Mouse (Mus musculus) kidney, adult 9 months (tissue): ENCODE results near the gene Umad1.

Experiments
- DNase-seq: peaks from one replicate; pipeline ENCODE4 v3.0.0; 2022

Gene Umad1

GRCm38 (mm10) chr6:8486391-8487043 lies 227.4 kb downstream of the Umad1 start:
- no peak for DNase-seq

GRCm38 (mm10) chr6:8487044-8487853 lies 228.2 kb downstream of the Umad1 start:
- no peak for DNase-seq

GRCm38 (mm10) chr6:8488249-8488648 lies 229.2 kb downstream of the Umad1 start:
- no peak for DNase-seq

- no peak for DNase-seq
Observed at GRCm38 (mm10) chr6:8489266-8489665, 230.2 kb downstream of the Umad1 start.

GRCm38 (mm10) chr6:8489938-8490585 lies 231.0 kb downstream of the Umad1 start:
- no peak for DNase-seq

- no peak for DNase-seq
Observed at GRCm38 (mm10) chr6:8492248-8492647, 233.2 kb downstream of the Umad1 start.

- DNase-seq = no peak
Observed at GRCm38 (mm10) chr6:8495109-8495826, 236.2 kb downstream of the Umad1 start.

- no peak for DNase-seq
Observed at GRCm38 (mm10) chr6:8495827-8496222, 236.7 kb downstream of the Umad1 start.

- no peak for DNase-seq
Observed at GRCm38 (mm10) chr6:8497234-8497867, 238.3 kb downstream of the Umad1 start.

GRCm38 (mm10) chr6:8497868-8498257 lies 238.8 kb downstream of the Umad1 start:
- DNase-seq = no peak

GRCm38 (mm10) chr6:8498961-8499360 lies 239.9 kb downstream of the Umad1 start:
- DNase-seq = no peak

GRCm38 (mm10) chr6:8503953-8504352 lies 244.9 kb downstream of the Umad1 start:
- no peak for DNase-seq

- DNase-seq = no peak
Observed at GRCm38 (mm10) chr6:8504521-8505228, 245.6 kb downstream of the Umad1 start.

GRCm38 (mm10) chr6:8506631-8507030 lies 247.5 kb downstream of the Umad1 start:
- DNase-seq = peak; percentile 74
